Mouse (Mus musculus) gonadal fat pad, adult 2 months (tissue): Measurements from ENCODE around the gene Mfn2. TPM values are rescaled to one million over a fixed set of nuclear protein-coding genes. Genes with fewer than 3 reads are reported as not detected.

Source experiments
- DNase-seq: peaks from one replicate; pipeline ENCODE4 v3.0.0-alpha.2; 2012; ENCODE audit warnings: low read depth
- polyA plus RNA-seq: library from polyadenylated mRNA; depleted of rRNA; stranded (reverse); fragments of >200 nt; gene quantifications from 2 replicates; pipeline ENCODE4 v1.2.3, GENCODE M21; 2012; rRNA removed

Mfn2 gene
- polyA plus RNA-seq: 76.7 and 84.0 TPM in 2 replicates

GRCm38 (mm10) chr4:147904313-147905089, at the start of gene Mfn2:
Gene Mfn2 (minus strand): TSS chr4:147904704.
- peak; percentile 51 for DNase-seq

GRCm38 (mm10) chr4:147953590-147953989, 49.1 kb upstream of the Mfn2 start:
- DNase-seq: no peak

GRCm38 (mm10) chr4:147947511-147947910, 43.0 kb upstream of the Mfn2 start:
- DNase-seq: no peak

- DNase-seq: no peak
These were observed 38.5 kb upstream of the Mfn2 start for GRCm38 (mm10) chr4:147943005-147943404.

- no peak for DNase-seq
These were observed 36.8 kb upstream of the Mfn2 start for GRCm38 (mm10) chr4:147941045-147942020.

GRCm38 (mm10) chr4:147940576-147941044, 36.1 kb upstream of the Mfn2 start, which contains the start of gene 2510039O18Rik:
Gene 2510039O18Rik (plus strand): TSS chr4:147940895.
- DNase-seq: no peak

GRCm38 (mm10) chr4:147940111-147940510, 35.6 kb upstream of the Mfn2 start:
- DNase-seq: no peak

- DNase-seq: no peak
These were observed 33.9 kb upstream of the Mfn2 start for GRCm38 (mm10) chr4:147938148-147939096.

- DNase-seq: no peak
These were observed 33.0 kb upstream of the Mfn2 start for GRCm38 (mm10) chr4:147937486-147937885.

GRCm38 (mm10) chr4:147937021-147937420, 32.5 kb upstream of the Mfn2 start:
- no peak for DNase-seq

GRCm38 (mm10) chr4:147936331-147936954, 31.9 kb upstream of the Mfn2 start, which contains the start of gene Plod1:
Gene Plod1 (minus strand): TSS chr4:147936767.
- DNase-seq: no peak

- DNase-seq: no peak
These were observed 31.4 kb upstream of the Mfn2 start for GRCm38 (mm10) chr4:147935904-147936303.

GRCm38 (mm10) chr4:147934611-147935010, 30.1 kb upstream of the Mfn2 start:
- DNase-seq: no peak

GRCm38 (mm10) chr4:147934134-147934533, 29.6 kb upstream of the Mfn2 start:
- DNase-seq: no peak

GRCm38 (mm10) chr4:147930946-147931345, 26.4 kb upstream of the Mfn2 start:
- DNase-seq: no peak

- no peak for DNase-seq
These were observed 24.0 kb upstream of the Mfn2 start for GRCm38 (mm10) chr4:147928540-147928939.

- DNase-seq: no peak
These were observed 23.6 kb upstream of the Mfn2 start for GRCm38 (mm10) chr4:147928136-147928535.

GRCm38 (mm10) chr4:147927705-147928104, 23.2 kb upstream of the Mfn2 start:
- DNase-seq: no peak

GRCm38 (mm10) chr4:147922341-147922740, 17.8 kb upstream of the Mfn2 start:
- no peak for DNase-seq

GRCm38 (mm10) chr4:147920973-147921372, 16.5 kb upstream of the Mfn2 start:
- no peak for DNase-seq
